Mouse (Mus musculus): ENCODE measurements around the gene Madcam1. TPM values are rescaled to one million over a fixed set of nuclear protein-coding genes. Genes with fewer than 3 reads are reported as not detected.

Madcam1 gene
- polyA plus RNA-seq, 1 experiment from 2014 or later, result 32.5 TPM

GRCm38 (mm10) chr10:79660298-79660697 lies 4.1 kb upstream of the Madcam1 start:
- Histone ChIP-seq H3K4me1 (replicated peaks; ENCODE audit: control insufficient read depth, insufficient read depth, low read length) (no peaks in the 10 kb centered on the region), H3K4me3 (ENCODE audit: low read depth, low read length) (no peak overlapping the region), H3K9me3 (ENCODE audit: control insufficient read depth, low read length) (no peaks in the 10 kb centered on the region), H3K27me3 (replicated peaks; ENCODE audit: control insufficient read depth, insufficient read depth, low read length) (no peaks in the 10 kb centered on the region), H3K9ac (ENCODE audit: low read length) (no peak overlapping the region), H3K4me2 (ENCODE audit: low read length) (no peak overlapping the region), H3K36me3 (ENCODE audit: control insufficient read depth, insufficient read depth, low read length) (no peaks in the 10 kb centered on the region), H3K27ac (ENCODE audit: low read depth) (no peak overlapping the region)
- no peak for ATAC-seq (replicated peaks; ENCODE audit: low FRiP score, low TSS enrichment, low read depth)
- 88% methylated on average over 2 of the region's 2 CpGs for WGBS
- no peak for DNase-seq (ENCODE audit: low spot score)

- DNase-seq (ENCODE audit: low spot score) (no peak), ATAC-seq (replicated peaks; ENCODE audit: low FRiP score, low TSS enrichment, low read depth) (no peak)
- WGBS, result 51% methylated on average over 3 of the region's 3 CpGs
- H3K9me3 ChIP-seq (ENCODE audit: control insufficient read depth, low read length), result no peaks in the 10 kb centered on the region
- no peaks in the 10 kb centered on the region for H3K27me3 ChIP-seq (replicated peaks; ENCODE audit: control insufficient read depth, insufficient read depth, low read length)
- H3K4me3 ChIP-seq (ENCODE audit: low read depth, low read length), result no peak overlapping the region
- no peaks in the 10 kb centered on the region for H3K36me3 ChIP-seq (ENCODE audit: control insufficient read depth, insufficient read depth, low read length)
- no peak overlapping the region for H3K4me2 ChIP-seq (ENCODE audit: low read length)
- no peak overlapping the region for H3K27ac ChIP-seq (ENCODE audit: low read depth)
- H3K9ac ChIP-seq (ENCODE audit: low read length), result no peak overlapping the region
- H3K4me1 ChIP-seq (replicated peaks; ENCODE audit: control insufficient read depth, insufficient read depth, low read length), result no peaks in the 10 kb centered on the region
Measured at GRCm38 (mm10) chr10:79661861-79662260, 2.5 kb upstream of the Madcam1 start.

- Histone ChIP-seq H3K9me3 (ENCODE audit: control insufficient read depth, low read length) (no peaks in the 10 kb centered on the region), H3K27ac (ENCODE audit: low read depth) (no peak overlapping the region), H3K4me1 (replicated peaks; ENCODE audit: control insufficient read depth, insufficient read depth, low read length) (no peaks in the 10 kb centered on the region), H3K36me3 (ENCODE audit: control insufficient read depth, insufficient read depth, low read length) (no peaks in the 10 kb centered on the region), H3K4me3 (ENCODE audit: low read depth, low read length) (no peak overlapping the region), H3K4me2 (ENCODE audit: low read length) (no peak overlapping the region), H3K27me3 (replicated peaks; ENCODE audit: control insufficient read depth, insufficient read depth, low read length) (no peaks in the 10 kb centered on the region), H3K9ac (ENCODE audit: low read length) (no peak overlapping the region)
- ATAC-seq (replicated peaks; ENCODE audit: low FRiP score, low TSS enrichment, low read depth) (no peak), DNase-seq (ENCODE audit: low spot score) (no peak)
- WGBS, result 84% methylated on average over 8 of the region's 8 CpGs
Measured at GRCm38 (mm10) chr10:79665051-79665450, 692 bp downstream of the Madcam1 start.

GRCm38 (mm10) chr10:79666493-79666892 lies 2.1 kb downstream of the Madcam1 start:
- Histone ChIP-seq H3K36me3 (ENCODE audit: control insufficient read depth, insufficient read depth, low read length) (no peaks in the 10 kb centered on the region), H3K4me1 (replicated peaks; ENCODE audit: control insufficient read depth, insufficient read depth, low read length) (peaks cover 8% of the 10 kb centered on the region), H3K4me3 (ENCODE audit: low read depth, low read length) (no peak overlapping the region), H3K4me2 (ENCODE audit: low read length) (no peak overlapping the region), H3K27ac (ENCODE audit: low read depth) (no peak overlapping the region), H3K9ac (ENCODE audit: low read length) (no peak overlapping the region), H3K9me3 (ENCODE audit: control insufficient read depth, low read length) (no peaks in the 10 kb centered on the region), H3K27me3 (replicated peaks; ENCODE audit: control insufficient read depth, insufficient read depth, low read length) (no peaks in the 10 kb centered on the region)
- ATAC-seq (replicated peaks; ENCODE audit: low FRiP score, low TSS enrichment, low read depth) (no peak), DNase-seq (ENCODE audit: low spot score) (no peak)
- 64% methylated on average over 9 of the region's 9 CpGs for WGBS

- WGBS, result 81% methylated on average over 5 of the region's 5 CpGs
- Histone ChIP-seq H3K4me1 (replicated peaks; ENCODE audit: control insufficient read depth, insufficient read depth, low read length) (peaks cover 11% of the 10 kb centered on the region), H3K36me3 (ENCODE audit: control insufficient read depth, insufficient read depth, low read length) (peaks cover 3% of the 10 kb centered on the region; the same call in 1 of the 2 replicates), H3K27ac (ENCODE audit: low read depth) (no peak overlapping the region), H3K27me3 (replicated peaks; ENCODE audit: control insufficient read depth, insufficient read depth, low read length) (no peaks in the 10 kb centered on the region), H3K9ac (ENCODE audit: low read length) (no peak overlapping the region), H3K9me3 (ENCODE audit: control insufficient read depth, low read length) (no peaks in the 10 kb centered on the region), H3K4me3 (ENCODE audit: low read depth, low read length) (no peak overlapping the region), H3K4me2 (ENCODE audit: low read length) (no peak overlapping the region)
- no peak for DNase-seq (ENCODE audit: low spot score)
- ATAC-seq (replicated peaks; ENCODE audit: low FRiP score, low TSS enrichment, low read depth), result no peak
Measured at GRCm38 (mm10) chr10:79668076-79668475, 3.7 kb downstream of the Madcam1 start.

- under 1% methylated on average over 45 of the region's 45 CpGs for WGBS
- ATAC-seq (replicated peaks; ENCODE audit: low FRiP score, low TSS enrichment, low read depth), result peak; percentile 67
- DNase-seq (ENCODE audit: low spot score), result peak; percentile 99
- Histone ChIP-seq H3K27ac (ENCODE audit: low read depth) (peak within 1 kb of the TSS; percentile 90), H3K9ac (ENCODE audit: low read length) (peak within 1 kb of the TSS; percentile 78), H3K27me3 (replicated peaks; ENCODE audit: control insufficient read depth, insufficient read depth, low read length) (no peaks in the 10 kb centered on the region), H3K4me1 (replicated peaks; ENCODE audit: control insufficient read depth, insufficient read depth, low read length) (peaks cover 11% of the 10 kb centered on the region), H3K4me2 (ENCODE audit: low read length) (peak within 1 kb of the TSS; percentile 82), H3K4me3 (ENCODE audit: low read depth, low read length) (peak within 1 kb of the TSS; percentile 77), H3K9me3 (ENCODE audit: control insufficient read depth, low read length) (no peaks in the 10 kb centered on the region), H3K36me3 (ENCODE audit: control insufficient read depth, insufficient read depth, low read length) (peaks cover 5% of the 10 kb centered on the region)
Measured at GRCm38 (mm10) chr10:79668771-79669575, 4.6 kb downstream of the Madcam1 start, which contains the start of gene Tpgs1. Gene Tpgs1 (plus strand): TSS chr10:79669369.

GRCm38 (mm10) chr10:79669576-79670057 lies 5.3 kb downstream of the Madcam1 start:
- under 1% methylated on average over 47 of the region's 47 CpGs for WGBS
- Histone ChIP-seq H3K27ac (ENCODE audit: low read depth) (peak overlapping the region; percentile 90), H3K4me3 (ENCODE audit: low read depth, low read length) (peak overlapping the region; percentile 77), H3K27me3 (replicated peaks; ENCODE audit: control insufficient read depth, insufficient read depth, low read length) (no peaks in the 10 kb centered on the region), H3K9ac (ENCODE audit: low read length) (peak overlapping the region; percentile 78), H3K4me1 (replicated peaks; ENCODE audit: control insufficient read depth, insufficient read depth, low read length) (peaks cover 11% of the 10 kb centered on the region), H3K9me3 (ENCODE audit: control insufficient read depth, low read length) (no peaks in the 10 kb centered on the region), H3K36me3 (ENCODE audit: control insufficient read depth, insufficient read depth, low read length) (peaks cover 5% of the 10 kb centered on the region), H3K4me2 (ENCODE audit: low read length) (peak overlapping the region; percentile 82)
- peak; percentile 54 for ATAC-seq (replicated peaks; ENCODE audit: low FRiP score, low TSS enrichment, low read depth)
- no peak for DNase-seq (ENCODE audit: low spot score)

- peak; percentile 25 for ATAC-seq (replicated peaks; ENCODE audit: low FRiP score, low TSS enrichment, low read depth)
- no peak for DNase-seq (ENCODE audit: low spot score)
- Histone ChIP-seq H3K36me3 (ENCODE audit: control insufficient read depth, insufficient read depth, low read length) (peaks cover 5% of the 10 kb centered on the region), H3K27me3 (replicated peaks; ENCODE audit: control insufficient read depth, insufficient read depth, low read length) (no peaks in the 10 kb centered on the region), H3K27ac (ENCODE audit: low read depth) (peak overlapping the region; percentile 90; the same call in 1 of the 2 replicates), H3K4me3 (ENCODE audit: low read depth, low read length) (peak overlapping the region; percentile 77), H3K4me1 (replicated peaks; ENCODE audit: control insufficient read depth, insufficient read depth, low read length) (peaks cover 11% of the 10 kb centered on the region), H3K9me3 (ENCODE audit: control insufficient read depth, low read length) (no peaks in the 10 kb centered on the region), H3K4me2 (ENCODE audit: low read length) (peak overlapping the region; percentile 82), H3K9ac (ENCODE audit: low read length) (peak overlapping the region; percentile 78)
- WGBS, result 31% methylated on average over 15 of the region's 15 CpGs
Measured at GRCm38 (mm10) chr10:79670071-79670888, 5.9 kb downstream of the Madcam1 start.
